Mouse (Mus musculus): ENCODE measurements around the gene Ninj2.
A peak's percentile ranks its signal among the peaks of the same experiment; 100 is the strongest.

Ninj2 gene

DNA sequence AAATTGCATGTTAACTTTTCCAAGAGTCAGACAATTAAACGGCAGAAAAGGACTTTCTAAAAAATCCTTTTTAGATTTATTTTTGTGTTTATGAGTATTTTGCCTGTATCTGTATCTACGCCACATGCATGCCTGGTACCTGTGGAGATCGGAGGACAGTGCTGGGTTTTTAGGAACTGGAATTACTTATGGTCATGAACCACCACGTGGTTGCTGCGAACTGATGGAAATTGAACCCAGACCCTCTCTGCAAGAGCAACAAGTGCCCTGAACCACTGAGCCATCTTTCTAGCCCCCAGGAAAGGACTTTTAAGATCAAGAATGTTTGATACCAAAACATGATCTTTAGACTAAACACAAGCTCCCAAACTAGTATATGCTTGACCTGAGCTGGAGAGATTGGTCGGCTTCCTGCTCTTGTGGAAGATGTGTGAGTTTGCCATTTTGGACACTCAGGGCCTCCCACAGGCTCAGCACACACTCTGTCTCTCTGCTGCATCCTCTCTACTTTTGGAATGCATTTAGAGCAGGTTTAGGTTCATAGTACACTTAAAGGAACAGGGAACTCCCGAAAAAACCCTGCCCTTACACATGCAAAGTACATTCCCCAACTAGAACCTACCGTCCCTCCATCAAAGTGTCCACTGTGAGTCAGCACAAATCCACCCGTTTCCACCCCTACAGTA is 1.1 kb downstream of the Ninj2 start:
- no peak for DNase-seq (ENCODE audit: inconsistent ontology term)

DNA sequence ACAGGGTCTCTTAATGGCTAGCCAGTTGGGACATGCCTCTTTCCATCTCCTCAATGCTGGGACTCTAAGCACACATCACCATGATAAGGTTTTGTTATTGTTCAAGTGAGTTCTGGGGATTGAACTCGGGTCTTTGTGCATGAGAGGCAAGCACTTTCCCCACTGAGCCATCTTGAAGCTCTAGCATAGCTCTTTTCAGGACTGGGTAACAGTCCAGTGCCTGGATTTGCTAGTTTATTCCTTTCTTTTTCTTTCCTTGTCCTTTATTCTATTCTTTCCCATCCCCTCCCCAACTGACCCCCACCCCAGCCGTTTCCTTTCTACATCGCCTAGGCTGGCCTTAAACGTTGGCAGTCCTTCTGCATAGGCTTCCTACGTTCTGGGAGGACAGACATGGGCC is 1.9 kb downstream of the Ninj2 start:
- no peak for DNase-seq (ENCODE audit: inconsistent ontology term)

DNA sequence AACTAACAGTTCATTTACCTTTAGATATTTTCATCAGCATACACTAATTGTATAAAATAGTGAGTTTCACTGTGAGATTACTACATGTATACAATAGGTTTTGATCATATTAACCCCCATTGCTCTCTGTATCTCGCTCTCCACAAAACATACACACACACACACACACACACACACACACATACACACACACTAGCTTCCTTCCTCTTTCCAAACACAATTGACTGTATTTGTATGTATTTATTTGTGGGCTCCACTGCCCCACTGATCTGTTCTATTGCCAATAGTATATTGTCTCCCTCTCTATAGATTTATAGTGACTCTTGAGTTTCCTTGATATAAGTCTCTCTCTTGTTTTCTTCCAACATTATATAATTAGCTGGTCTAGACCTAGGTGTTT is 2.4 kb downstream of the Ninj2 start:
- DNase-seq (ENCODE audit: inconsistent ontology term): no peak

DNA sequence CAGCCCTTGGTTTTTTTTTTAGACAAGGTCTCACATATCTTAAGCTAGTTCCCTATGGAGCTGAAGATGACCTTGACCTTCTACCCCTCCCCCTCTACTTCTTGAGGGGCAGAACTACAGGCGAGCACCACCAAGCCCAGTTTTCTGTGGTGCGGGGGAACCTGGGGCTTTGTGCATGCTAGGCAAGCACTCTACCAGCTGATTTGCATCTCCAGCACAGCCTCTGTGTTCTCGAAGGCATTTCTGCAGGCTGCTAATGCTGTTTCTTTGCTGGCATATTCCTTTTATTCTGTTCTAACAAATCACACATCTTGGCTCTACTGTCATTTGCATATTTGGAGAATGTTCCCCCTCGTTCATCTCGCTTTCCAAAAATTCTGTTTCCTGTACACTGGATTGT is 6.2 kb downstream of the Ninj2 start:
- no peak for DNase-seq (ENCODE audit: inconsistent ontology term)

DNA sequence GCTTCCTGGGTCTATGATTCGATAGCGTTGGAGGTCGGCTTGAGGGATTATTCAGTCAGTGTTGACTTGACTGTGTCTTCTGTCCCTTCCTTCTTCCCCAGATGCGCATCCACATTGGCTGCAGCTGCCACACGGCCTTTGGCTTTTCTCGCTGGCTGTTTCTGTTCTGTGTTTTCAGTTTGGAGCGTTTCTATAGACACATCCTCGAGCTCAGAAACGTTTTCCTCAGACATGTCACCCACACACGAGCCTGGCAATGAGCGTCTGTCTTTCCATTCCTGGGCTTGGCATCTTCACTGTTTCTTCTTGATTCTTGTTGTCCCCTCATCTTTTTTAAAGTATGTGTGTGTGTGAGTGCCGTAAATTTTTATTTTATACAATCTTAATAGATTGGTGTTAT is 8.1 kb downstream of the Ninj2 start:
- no peak for DNase-seq (ENCODE audit: inconsistent ontology term)

DNA sequence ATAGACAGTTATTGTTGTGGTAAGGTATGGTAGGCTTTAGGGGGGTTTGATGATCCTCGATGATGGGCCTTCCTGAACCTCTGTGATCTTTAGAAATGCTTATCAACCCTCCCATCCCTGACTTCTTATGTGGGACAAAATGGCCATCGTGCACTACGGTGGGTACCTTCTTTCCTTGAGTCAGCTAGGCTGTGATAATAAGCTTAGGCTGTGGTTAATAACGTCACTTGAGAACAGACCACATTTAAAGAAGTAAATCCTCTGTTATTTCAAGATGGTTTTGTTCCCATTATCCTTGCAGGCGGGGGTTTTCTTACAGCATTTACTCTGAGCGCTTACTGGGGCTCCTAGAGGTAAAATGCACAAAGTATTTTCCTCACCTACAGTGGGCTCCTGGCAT is 8.8 kb downstream of the Ninj2 start:
- no peak for DNase-seq (ENCODE audit: inconsistent ontology term)

DNA sequence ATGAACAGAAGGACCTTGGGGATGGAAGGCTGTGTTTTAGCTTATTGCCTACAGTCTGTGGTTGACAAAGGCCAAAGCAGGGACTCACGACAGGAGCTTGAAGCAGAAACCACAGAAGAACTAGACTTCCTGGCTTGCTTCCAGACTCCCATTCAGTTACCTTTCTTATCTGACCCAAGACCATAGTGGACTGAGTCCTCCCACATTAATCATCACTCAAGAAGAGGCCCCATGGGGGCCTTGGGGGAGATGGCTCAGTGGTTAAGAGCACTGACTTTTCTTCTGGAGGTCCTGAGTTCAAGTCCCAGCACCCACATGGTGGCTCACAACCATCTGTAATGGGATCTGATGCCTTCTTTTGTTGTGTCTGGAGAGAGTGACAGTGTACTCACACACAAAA is 10.0 kb downstream of the Ninj2 start:
- DNase-seq (ENCODE audit: inconsistent ontology term): no peak

DNA sequence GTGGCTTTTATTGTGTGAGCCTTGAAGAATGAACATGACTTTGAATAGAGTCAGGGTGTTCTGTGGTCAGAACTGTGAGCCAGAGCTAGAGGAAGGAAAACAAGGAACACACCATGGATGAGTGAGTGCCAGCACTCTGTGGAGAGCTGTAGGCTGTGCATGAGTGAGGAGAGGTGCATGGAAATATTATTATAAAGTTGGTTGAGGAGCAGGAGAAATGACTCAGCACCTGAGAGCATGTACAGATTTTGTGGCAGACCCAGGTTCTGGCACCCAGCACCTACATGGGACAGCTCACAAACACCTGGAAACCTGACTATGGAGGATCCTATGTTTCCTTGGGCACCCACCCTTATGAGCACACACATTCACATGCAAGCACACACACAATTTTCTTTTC is 11.9 kb downstream of the Ninj2 start:
- no peak for DNase-seq (ENCODE audit: inconsistent ontology term)

DNA sequence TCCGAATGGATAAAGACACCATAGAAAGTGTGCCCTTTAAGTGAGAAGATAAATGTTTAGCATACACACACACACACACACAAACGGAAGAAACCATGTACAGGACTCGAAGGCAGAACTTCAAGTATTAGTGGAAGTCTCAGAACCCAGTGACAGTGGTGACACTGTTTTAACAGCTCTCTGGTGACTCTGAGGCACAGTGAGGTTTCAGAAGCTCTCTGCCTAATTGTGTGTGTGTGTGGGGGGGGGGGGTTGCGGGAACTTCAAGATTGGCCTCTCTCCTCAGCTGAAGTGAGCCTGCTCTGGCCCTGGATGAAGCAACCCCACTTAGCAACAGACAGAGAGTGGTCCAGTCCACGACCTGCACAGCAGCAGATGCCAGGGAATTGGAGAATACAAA is 14.4 kb downstream of the Ninj2 start:
- no peak for DNase-seq (ENCODE audit: inconsistent ontology term)

DNA sequence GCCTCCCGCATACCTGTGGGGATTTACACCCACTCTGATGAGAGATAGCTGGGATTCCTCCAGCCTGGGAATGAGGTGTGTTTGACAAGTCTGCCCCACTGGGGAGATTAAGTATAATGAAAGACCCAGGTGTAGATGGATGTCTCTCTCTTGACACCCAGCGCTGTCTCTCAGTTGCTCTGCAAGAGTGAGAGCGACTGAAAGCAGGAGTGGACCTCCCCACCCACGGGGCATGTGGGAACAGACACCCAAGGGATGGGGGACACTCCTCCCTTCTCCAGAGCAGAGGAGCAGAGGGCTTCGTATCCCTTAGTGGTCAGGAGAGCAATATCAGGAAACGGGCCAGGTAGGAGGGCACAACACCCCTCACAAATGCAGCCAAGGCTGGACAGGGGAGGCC is 14.9 kb downstream of the Ninj2 start:
- DNase-seq (ENCODE audit: inconsistent ontology term): no peak

DNA sequence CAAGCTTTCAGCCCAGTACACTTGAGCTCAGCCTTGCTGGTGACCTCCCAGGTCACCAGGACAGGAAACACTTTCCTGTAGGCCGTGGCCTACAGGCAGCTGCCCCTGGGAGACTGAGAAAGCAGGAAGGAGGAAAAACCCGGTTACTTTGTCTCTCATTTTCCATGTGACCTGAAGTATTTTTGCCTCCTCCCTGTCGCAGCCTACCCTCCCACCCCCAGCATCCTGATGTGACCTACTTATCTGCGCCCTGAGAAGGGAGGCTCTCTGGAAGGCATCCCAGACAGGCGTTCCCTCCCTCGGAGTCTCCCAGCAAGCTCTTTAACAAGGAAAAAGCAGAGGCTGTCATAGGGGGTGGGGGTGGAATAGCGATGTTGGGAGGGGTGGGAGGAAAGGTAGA is 16.0 kb downstream of the Ninj2 start:
- peak; percentile 92 for DNase-seq (ENCODE audit: inconsistent ontology term)

DNA sequence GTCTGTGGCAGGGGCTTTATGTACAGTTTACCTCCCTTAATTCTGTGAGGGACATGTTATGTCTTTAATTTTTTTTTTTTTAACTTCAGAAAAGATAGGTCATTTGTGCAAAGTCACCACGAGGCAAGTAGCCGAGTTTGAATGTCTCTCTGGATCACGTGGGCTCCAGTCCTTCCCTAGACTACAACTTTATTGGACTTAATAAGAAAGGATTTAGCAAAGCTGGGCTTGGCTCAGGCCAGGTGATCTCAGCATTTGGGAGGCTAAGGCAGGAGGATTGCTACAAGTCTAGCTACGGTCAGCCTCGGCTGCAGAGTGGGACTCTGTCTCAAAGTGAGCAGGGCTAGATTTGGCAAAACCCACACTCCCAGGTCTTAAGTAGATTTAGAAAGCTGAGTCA is 16.8 kb downstream of the Ninj2 start:
- DNase-seq (ENCODE audit: inconsistent ontology term): no peak

DNA sequence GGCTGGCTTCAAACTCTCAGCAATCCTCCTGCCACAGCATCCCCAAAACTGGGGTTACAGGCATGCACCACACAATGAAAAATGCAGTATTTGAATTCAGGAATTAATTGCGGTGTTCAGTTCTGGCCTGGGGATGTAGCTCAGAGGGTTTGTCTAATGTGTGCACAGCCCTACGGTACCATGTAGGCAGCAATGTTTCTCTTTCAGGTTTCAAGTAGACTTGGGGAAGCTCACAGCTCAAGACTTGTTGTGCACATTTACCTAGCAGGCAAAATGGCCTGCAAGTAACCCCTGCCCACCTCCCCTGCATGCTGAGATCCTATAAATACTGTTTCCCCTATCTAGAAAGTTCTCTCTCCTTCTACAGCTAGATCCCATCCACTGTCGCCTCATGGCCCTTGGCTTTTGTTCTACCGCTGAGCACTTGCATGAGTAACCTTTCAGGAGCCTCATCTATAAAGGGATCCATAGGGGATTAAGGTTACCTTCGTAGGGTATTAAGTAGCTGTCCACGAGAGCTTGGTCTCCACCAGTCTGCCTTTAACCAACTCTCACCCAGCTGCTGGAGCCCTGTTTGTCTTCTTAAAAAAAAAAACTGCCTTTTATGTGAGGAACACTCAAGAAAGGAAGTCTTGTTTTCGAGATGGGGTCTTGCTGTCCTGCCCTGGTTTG is 17.7 kb downstream of the Ninj2 start:
- no peak for DNase-seq (ENCODE audit: inconsistent ontology term)

DNA sequence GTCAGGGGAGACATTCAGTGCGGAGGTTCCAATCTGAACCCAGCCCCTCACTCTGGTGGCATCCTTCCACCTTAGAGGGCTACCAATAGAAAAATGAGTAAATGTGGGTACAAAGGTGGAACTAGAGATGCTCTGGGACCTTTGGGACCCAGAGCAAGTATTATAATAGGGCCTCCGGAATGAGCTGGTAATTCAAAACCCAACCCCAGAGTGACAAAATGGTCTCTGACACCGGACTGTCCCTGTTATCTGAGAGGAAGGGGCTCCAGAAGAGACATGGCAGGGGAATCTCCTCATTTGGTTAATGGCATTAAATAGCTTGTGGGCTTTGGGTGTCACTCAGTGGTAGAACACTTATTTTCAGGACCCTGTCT is 18.2 kb downstream of the Ninj2 start:
- DNase-seq (ENCODE audit: inconsistent ontology term): no peak

DNA sequence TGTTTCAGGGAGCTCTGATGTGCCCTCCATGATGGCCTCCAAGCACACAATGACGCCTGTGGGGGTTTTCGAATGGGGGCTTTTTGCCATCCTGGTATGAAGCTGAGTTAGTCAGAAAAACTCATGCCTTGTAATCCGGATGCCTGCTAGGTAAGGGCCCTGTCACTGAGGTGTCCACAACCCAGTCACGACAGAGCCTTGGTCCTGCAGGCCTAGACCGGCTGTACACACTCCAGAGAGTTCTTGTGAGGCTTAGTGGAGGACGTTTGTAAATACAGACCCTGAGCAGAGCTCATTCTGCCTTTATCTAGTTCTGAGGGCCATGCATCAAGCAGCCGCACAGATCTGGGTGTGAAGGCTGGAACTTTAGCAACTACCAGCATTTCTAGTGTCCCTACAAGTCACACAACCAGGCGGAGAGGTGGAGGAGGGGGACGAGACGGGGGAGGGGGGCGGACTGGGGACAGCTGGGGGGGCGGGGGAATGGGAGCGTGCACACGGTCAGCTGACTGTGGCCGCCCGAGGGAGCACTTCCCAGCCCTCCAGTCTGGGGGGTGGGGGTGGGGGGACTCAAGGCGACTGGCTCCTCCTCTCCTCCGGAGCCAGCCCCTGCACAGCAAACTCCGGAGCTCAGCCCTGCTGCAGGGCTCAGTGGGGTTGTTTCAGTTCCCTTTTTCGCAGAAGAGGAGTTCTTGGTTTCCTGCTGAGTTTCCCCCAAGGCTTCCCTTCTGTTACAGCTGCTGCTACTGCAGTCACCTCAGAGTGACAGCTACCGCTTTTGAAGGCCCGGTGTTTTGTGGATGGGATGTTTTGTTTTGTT is 19.0 kb downstream of the Ninj2 start:
- DNase-seq (ENCODE audit: inconsistent ontology term): peak; percentile 92

DNA sequence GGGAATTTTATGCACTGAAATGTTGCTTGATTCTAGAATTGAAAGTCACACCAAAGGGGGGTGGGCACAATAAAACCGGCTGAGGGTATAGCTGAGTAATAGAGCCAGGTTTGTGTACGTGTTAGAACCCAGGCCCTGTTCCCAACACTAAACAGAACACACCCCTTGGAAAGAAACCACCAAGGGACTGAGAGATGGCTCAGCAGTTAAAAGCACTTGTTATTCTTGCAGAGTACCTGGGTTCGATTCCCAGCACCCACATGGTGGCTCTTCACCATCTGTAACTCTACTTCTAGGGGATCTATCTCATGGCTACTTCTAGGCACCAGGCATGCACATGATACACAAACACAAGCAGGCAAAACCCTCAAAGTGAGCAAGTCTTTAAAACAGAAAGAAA is 20.7 kb downstream of the Ninj2 start:
- no peak for DNase-seq (ENCODE audit: inconsistent ontology term)

DNA sequence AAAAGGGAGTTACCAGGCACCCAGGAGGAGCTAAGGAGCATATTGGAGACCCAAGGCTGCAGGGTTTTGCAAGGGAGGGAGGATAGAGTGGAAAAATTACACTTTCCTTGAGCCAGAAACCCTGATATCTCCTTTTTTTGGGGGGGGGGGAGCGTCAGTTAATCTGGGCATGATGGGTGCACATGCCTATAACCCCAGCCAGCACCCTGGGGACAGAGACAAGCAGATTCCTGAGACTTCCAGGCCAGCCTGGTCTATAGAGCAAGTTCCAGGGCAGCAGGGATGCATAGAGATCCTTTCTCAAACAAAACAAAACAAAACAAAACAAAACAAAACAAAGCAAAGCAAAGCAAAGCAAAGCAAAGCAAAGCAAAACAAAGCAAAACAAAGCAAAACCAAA is 21.1 kb downstream of the Ninj2 start:
- DNase-seq (ENCODE audit: inconsistent ontology term): no peak

DNA sequence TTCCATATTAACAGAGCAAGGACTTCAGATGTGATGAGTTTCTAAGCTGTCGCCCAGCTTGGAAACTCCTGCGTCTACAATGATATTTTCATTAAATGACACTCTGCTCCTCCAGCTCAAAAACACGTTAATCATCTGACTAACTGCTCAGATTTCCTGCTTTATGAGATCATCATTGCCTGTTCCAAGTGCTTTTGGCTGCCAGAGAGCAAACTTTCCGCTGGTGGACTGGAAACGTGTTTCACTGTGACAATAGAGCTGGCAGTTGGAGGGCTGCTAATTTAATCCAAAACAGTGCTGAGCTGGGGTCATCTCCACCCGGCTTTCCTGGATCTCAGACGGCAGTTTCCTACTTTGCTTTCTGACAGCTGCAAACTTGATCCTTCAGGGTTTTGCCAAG is 21.5 kb downstream of the Ninj2 start:
- DNase-seq (ENCODE audit: inconsistent ontology term): peak; percentile 93

DNA sequence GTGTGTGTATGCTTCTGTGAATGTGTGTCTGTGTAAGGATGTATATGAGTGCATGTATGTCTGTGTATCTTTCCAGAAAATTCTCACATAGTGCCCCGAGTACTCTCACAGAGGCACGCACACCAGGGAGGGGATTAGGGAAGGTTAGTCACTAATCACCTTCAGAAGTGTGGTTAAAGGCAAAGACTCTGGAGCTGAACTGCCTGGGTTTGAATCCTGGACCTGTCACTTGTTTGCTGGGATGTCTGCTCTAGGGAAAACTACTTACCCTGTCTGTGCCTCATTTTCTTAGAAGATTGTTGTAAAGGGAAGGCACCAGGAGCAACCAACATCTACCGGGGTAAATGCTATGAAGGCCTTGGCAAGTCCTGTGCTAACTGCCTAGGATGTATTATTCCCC is 22.3 kb downstream of the Ninj2 start:
- no peak for DNase-seq (ENCODE audit: inconsistent ontology term)

DNA sequence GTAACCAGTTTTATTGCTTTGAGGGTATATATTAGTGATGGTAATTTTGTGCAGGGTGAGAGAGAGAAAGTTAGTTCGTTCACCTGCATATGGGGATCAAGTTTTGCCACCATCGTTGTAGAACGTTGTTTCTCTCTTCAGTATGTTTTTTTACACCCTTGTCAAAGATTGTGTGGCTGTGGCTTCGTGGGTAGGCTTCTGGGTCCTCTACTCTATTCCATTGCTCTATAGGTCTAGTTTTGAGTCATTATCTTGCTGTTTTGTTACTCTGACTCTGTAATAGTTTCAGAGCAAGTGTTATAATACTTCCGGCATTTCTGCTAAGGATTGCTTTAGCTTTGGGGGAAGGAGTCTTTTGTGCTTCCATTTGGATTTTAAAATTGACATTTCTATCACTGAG is 26.7 kb downstream of the Ninj2 start:
- no peak for DNase-seq (ENCODE audit: inconsistent ontology term)

DNA sequence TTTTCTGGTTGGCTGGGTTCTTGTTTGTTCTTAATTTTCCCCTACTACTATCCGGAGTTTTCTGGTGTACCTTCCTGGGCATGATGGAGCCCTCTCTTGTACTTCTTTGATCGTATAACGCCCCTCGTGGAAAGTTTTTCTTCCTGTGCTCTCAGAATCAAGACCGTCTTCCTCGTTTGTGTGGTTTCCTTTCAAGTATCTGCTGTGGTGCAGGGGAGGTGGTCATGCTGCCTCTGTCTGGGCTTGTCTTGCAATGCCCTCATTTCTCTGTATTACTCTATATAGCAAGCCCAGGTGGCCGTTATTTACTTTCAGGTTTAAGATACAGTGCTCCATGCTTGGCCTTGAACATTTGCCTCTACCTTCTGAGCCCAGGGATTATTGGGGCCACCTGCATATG is 31.5 kb downstream of the Ninj2 start:
- no peak for DNase-seq (ENCODE audit: inconsistent ontology term)

DNA sequence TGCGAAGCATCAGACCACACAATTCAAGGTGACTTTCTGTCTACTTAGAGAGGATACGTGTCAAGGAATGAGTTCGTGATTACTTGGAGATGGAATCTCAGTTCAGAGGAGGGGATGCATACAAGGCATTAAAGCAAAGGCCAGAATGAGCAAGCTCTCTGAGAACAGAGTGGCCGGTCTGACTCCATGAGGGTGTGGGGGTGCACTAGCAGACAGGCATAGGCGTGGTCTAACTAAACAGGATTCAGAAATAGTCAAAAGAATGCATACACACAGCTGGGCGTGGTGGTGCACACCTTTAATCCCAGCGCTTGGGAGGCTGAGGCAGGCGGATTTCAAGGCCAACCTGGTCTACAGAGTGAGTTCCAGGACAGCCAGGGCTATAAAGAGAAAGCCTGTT is 33.3 kb downstream of the Ninj2 start:
- no peak for DNase-seq (ENCODE audit: inconsistent ontology term)

DNA sequence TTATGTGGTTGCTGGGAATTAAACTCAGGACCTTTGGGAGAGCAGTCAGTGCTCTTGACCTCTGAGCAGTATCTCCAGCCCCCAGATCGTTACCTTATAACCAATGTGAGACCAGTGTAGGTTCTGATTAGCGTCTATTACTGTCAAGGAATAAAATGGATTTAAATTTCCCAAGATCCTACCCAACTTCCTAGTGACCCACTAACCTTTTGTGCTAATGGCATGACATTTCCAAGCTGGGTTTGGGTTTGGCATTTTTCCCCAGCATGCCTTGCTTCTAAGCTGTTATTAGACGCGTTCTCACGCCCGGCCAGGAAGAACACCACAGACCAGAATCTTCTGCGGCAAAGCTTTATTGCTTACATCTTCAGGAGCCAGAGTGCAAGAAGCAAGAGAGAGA is 34.2 kb downstream of the Ninj2 start:
- DNase-seq (ENCODE audit: inconsistent ontology term): no peak

Measured in Muller cell, postnatal 12 days (primary cell).